Mouse (Mus musculus): Measurements from ENCODE around the gene 3830417A13Rik. TPM values are rescaled to one million over a fixed set of nuclear protein-coding genes. Genes with fewer than 3 reads are reported as not detected.

The 3830417A13Rik gene
- total RNA-seq (2012; rRNA removed) (not detected in 2 replicates), total RNA-seq (2014; rRNA removed) (not detected in 2 replicates), polyA plus RNA-seq (2012; ENCODE audit: insufficient read length, low read depth) (not detected in 2 replicates)

GRCm38 (mm10) chrX:64173248-64173647, at the start of gene 3830417A13Rik:
3830417A13Rik (plus strand) TSS chrX:64173548.
- in situ Hi-C loops (cut with MboI; ENCODE audit: low pct_ligation_motif_present, low pct_unique_long_range_greater_than_20kb, low sequenced_read_pairs): no loop called here
- Histone ChIP-seq H3K27ac (ENCODE audit: insufficient read depth, low read depth) (no peak within 1 kb of the TSS), H3K9me3 (replicated peaks; ENCODE audit: low read length) (peaks cover 17% of the 10 kb centered on the region), H3K79me2 (replicated peaks; ENCODE audit: control insufficient read depth, extremely low read depth, insufficient read depth, poor library complexity, severe bottlenecking) (no peaks in the 10 kb centered on the region), H3K4me2 (ENCODE audit: insufficient read depth, low read depth, poor library complexity, severe bottlenecking) (no peak within 1 kb of the TSS), H3K27me3 (replicated peaks) (no peaks in the 10 kb centered on the region), H3K4me3 (replicated peaks in 1 of 3; ENCODE audit: low read depth in 2 of 3, low read length in 2 of 3, poor library complexity in 1 of 3) (no peak within 1 kb of the TSS), H3K36me3 (replicated peaks in 1 of 2; ENCODE audit: control insufficient read depth in 1 of 2, insufficient read depth in 1 of 2, low read length in 1 of 2) (no peaks in the 10 kb centered on the region), H3K4me1 (ENCODE audit: control insufficient read depth in 1 of 2, insufficient read depth in 2 of 2) (no peaks in the 10 kb centered on the region), H3K9ac (ENCODE audit: insufficient read depth, low read depth) (no peak within 1 kb of the TSS)
- no peak for DNase-seq (ENCODE audit: extremely low read depth)
- dilution Hi-C loops (cut with MboI; ENCODE audit: extremely low pct_ligation_motif_present, extremely low pct_unique_long_range_greater_than_20kb, low sequenced_read_pairs): no loop called here
- no peak for TF ChIP-seq NRF1 (IDR thresholded peaks at IDR 0.05; ENCODE audit: low read depth, low read length)
- TF ChIP-seq TCF12 (IDR thresholded peaks at IDR 0.05; ENCODE audit: low read depth, low read length): no peak
- no peak for TF ChIP-seq MXI1 (IDR thresholded peaks at IDR 0.05; ENCODE audit: low read depth, low read length)
- no peak for TF ChIP-seq MAX (IDR thresholded peaks at IDR 0.05; ENCODE audit: low read length)
- TF ChIP-seq ZNF384 (IDR thresholded peaks at IDR 0.05; ENCODE audit: low read depth, low read length): no peak
- no peak for TF ChIP-seq NELFE (IDR thresholded peaks at IDR 0.05; ENCODE audit: low read depth, low read length)
- TF ChIP-seq CHD2 (IDR thresholded peaks at IDR 0.05; ENCODE audit: low read length): no peak
- no peak for TF ChIP-seq BHLHE40 (IDR thresholded peaks at IDR 0.05; ENCODE audit: low read depth, low read length)
- TF ChIP-seq MYC (IDR thresholded peaks at IDR 0.05; ENCODE audit: low read depth, low read length): no peak
- TF ChIP-seq CHD1 (IDR thresholded peaks at IDR 0.05; ENCODE audit: low read depth, low read length): no peak
- TF ChIP-seq UBTF (IDR thresholded peaks at IDR 0.05; ENCODE audit: low read depth, low read length): no peak
- TF ChIP-seq ETS1 (conservative IDR thresholded peaks at IDR 0.05; ENCODE audit: low read depth, low read length): no peak
- TF ChIP-seq SMC3 (IDR thresholded peaks at IDR 0.05; ENCODE audit: low read depth, low read length): no peak
- no peak for TF ChIP-seq USF2 (conservative IDR thresholded peaks at IDR 0.05; ENCODE audit: low read depth, low read length)
- no peak for TF ChIP-seq E2F4 (IDR thresholded peaks at IDR 0.05; ENCODE audit: insufficient replicate concordance, low read depth, low read length)

GRCm38 (mm10) chrX:64152098-64152497, 21.2 kb upstream of the 3830417A13Rik start, which contains the start of gene Gm6760:
Gm6760 (minus strand) TSS chrX:64152198.
- no peak for DNase-seq (ENCODE audit: extremely low read depth)
- Histone ChIP-seq H3K9ac (ENCODE audit: insufficient read depth, low read depth) (no peak within 1 kb of the TSS), H3K79me2 (replicated peaks; ENCODE audit: control insufficient read depth, extremely low read depth, insufficient read depth, poor library complexity, severe bottlenecking) (no peaks in the 10 kb centered on the region), H3K27me3 (replicated peaks) (no peaks in the 10 kb centered on the region), H3K4me3 (replicated peaks in 1 of 3; ENCODE audit: low read depth in 2 of 3, low read length in 2 of 3, poor library complexity in 1 of 3) (no peak within 1 kb of the TSS), H3K4me2 (ENCODE audit: insufficient read depth, low read depth, poor library complexity, severe bottlenecking) (no peak within 1 kb of the TSS), H3K4me1 (ENCODE audit: control insufficient read depth in 1 of 2, insufficient read depth in 2 of 2) (no peaks in the 10 kb centered on the region), H3K27ac (ENCODE audit: insufficient read depth, low read depth) (no peak within 1 kb of the TSS), H3K9me3 (replicated peaks; ENCODE audit: low read length) (peaks cover 5% of the 10 kb centered on the region), H3K36me3 (replicated peaks in 1 of 2; ENCODE audit: control insufficient read depth in 1 of 2, insufficient read depth in 1 of 2, low read length in 1 of 2) (no peaks in the 10 kb centered on the region)
- TF ChIP-seq BHLHE40 (IDR thresholded peaks at IDR 0.05; ENCODE audit: low read depth, low read length): no peak
- no peak for TF ChIP-seq USF2 (conservative IDR thresholded peaks at IDR 0.05; ENCODE audit: low read depth, low read length)
- TF ChIP-seq RAD21 (IDR thresholded peaks at IDR 0.05; ENCODE audit: low read depth, low read length): no peak
- no peak for TF ChIP-seq JUN (IDR thresholded peaks at IDR 0.05; ENCODE audit: insufficient read depth, low read depth, low read length)
- no peak for TF ChIP-seq ZNF384 (IDR thresholded peaks at IDR 0.05; ENCODE audit: low read depth, low read length)
- in situ Hi-C loops (cut with MboI; ENCODE audit: low pct_ligation_motif_present, low pct_unique_long_range_greater_than_20kb, low sequenced_read_pairs): no loop called here
- dilution Hi-C loops (cut with MboI; ENCODE audit: extremely low pct_ligation_motif_present, extremely low pct_unique_long_range_greater_than_20kb, low sequenced_read_pairs): no loop called here
